Mouse (Mus musculus): ENCODE measurements around the gene Gdpd2. TPM values are rescaled to one million over a fixed set of nuclear protein-coding genes. Genes with fewer than 3 reads are reported as not detected.
A peak's percentile ranks its signal among the peaks of the same experiment; 100 is the strongest.

Gdpd2 gene
- polyA plus RNA-seq, 1 experiment, result 153 TPM

DNA sequence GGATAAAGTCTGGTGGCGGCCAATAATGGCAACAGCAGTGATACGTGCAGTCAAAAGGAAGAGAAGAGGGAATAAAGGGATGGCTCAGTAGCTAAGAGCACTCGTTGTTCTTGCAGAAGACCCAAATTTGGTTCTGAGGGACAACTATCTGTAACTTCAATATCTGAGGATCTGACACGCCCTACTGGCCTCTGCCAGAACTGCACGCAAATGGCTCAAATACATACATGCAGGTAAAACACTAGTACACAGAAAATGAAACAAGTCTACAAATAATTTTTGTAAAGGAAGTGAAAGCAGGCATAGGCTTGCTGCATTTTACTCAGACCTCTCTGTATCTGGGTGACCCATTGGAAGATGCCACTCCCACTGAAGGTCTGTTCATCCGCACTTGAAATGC lies 36.2 kb downstream of the Gdpd2 start:
- no peak for DNase-seq (ENCODE audit: low read depth in 1 of 2, low spot score in 2 of 2)
- TF ChIP-seq POLR2A (IDR thresholded peaks at IDR 0.05; ENCODE audit: low read depth, low read length), result no peak
- TF ChIP-seq CTCF (IDR thresholded peaks at IDR 0.05; ENCODE audit: extremely low read depth, insufficient read depth, insufficient read length, insufficient replicate concordance), result no peak
- Histone ChIP-seq H3K27me3 (ENCODE audit: control insufficient read depth, insufficient read depth, low read length) (peaks cover 5% of the 10 kb centered on the region; the same call in 1 of the 2 replicates), H3K36me3 (ENCODE audit: control insufficient read depth, insufficient read depth, low read length) (no peaks in the 10 kb centered on the region), H3K4me3 (ENCODE audit: extremely low read depth, insufficient read depth, insufficient read length) (no peak overlapping the region), H3K27ac (ENCODE audit: insufficient read depth, low read length) (no peak overlapping the region), H3K4me1 (ENCODE audit: control insufficient read depth, insufficient read depth, insufficient read length) (no peaks in the 10 kb centered on the region; the same call in 1 of the 2 replicates)
- WGBS, result 86% methylated on average over 6 of the region's 6 CpGs

DNA sequence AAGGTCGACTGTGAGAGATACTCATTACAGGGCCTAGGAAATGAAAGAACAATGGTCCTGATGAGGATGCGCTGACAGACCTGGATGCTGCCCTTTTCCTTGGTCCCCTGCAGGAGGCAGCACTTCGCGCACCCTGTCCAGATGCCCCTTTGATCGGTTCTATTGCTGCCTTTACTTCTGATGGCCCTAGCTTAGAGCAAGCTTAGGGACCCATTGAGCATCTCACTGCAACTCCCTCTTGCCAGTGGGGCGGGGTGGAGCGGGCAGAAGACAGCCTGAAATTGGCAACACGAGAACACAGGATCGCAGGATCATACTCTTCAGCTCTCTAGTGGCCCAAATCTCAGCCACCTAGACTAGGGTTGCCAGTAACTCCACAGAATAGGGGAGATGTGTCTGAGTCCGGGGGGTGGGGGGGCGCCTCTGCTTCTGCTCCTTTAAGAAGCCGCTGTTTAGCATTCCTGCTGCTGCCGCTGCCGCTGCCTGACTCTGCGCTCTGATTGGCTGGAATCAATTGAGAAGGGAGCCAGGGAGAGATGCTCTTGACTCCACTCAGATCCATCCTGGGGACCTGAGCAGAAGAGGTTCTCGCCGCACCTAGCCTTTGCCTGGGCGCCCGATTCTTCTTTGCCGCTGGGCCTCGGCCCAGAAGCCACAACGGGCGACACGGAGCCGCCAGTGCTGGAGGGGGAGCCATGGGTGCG lies 37.7 kb downstream of the Gdpd2 start, which contains the start of gene Dlg3:
Dlg3 (plus strand) TSS at position 542 of the 704 bp plus-strand sequence.
- Histone ChIP-seq H3K27ac (ENCODE audit: insufficient read depth, low read length) (no peak within 1 kb of the TSS), H3K4me3 (ENCODE audit: extremely low read depth, insufficient read depth, insufficient read length) (peak within 1 kb of the TSS; percentile 44), H3K36me3 (ENCODE audit: control insufficient read depth, insufficient read depth, low read length) (no peaks in the 10 kb centered on the region), H3K4me1 (ENCODE audit: control insufficient read depth, insufficient read depth, insufficient read length) (no peaks in the 10 kb centered on the region; the same call in 1 of the 2 replicates), H3K27me3 (ENCODE audit: control insufficient read depth, insufficient read depth, low read length) (peaks cover 5% of the 10 kb centered on the region; the same call in 1 of the 2 replicates)
- DNase-seq (ENCODE audit: low read depth in 1 of 2, low spot score in 2 of 2), result no peak
- 17% methylated on average over 25 of the region's 26 CpGs for WGBS
- peak; percentile 9; the same call in 1 of the 2 replicates for TF ChIP-seq CTCF (IDR thresholded peaks at IDR 0.05; ENCODE audit: extremely low read depth, insufficient read depth, insufficient read length, insufficient replicate concordance)
- TF ChIP-seq POLR2A (IDR thresholded peaks at IDR 0.05; ENCODE audit: low read depth, low read length), result no peak

DNA sequence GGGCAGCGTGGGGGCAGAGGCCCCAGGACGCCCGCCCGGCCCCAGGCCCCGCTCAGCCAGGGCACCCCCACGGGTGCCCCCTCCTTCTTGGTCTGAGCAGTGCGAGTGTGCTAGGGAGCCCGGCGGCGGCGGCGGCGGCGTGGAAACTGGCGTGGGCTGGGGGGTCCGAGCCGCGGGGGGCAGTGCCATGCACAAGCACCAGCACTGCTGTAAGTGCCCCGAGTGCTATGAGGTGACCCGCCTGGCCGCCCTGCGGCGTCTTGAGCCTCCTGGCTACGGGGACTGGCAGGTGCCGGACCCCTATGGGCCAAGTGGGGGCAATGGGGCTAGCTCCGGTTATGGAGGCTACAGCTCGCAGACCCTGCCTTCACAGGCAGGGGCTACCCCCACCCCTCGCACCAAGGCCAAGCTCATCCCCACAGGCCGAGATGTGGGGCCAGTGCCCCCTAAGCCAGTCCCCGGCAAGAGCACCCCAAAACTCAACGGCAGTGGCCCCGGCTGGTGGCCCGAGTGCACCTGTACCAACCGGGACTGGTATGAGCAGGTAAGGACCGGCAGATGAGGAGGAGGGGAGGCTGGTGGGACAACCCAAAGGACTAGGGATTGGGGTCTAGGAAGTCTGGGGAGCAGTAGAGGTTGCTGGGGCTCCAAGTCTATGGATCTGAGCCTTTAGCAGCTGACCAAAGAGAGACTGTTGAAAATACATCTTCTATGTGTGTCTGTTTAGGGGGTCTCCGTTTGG lies 38.4 kb downstream of the Gdpd2 start:
- DNase-seq (ENCODE audit: low read depth in 1 of 2, low spot score in 2 of 2), result no peak
- Histone ChIP-seq H3K36me3 (ENCODE audit: control insufficient read depth, insufficient read depth, low read length) (no peaks in the 10 kb centered on the region), H3K4me3 (ENCODE audit: extremely low read depth, insufficient read depth, insufficient read length) (peak overlapping the region; percentile 44), H3K4me1 (ENCODE audit: control insufficient read depth, insufficient read depth, insufficient read length) (no peaks in the 10 kb centered on the region; the same call in 1 of the 2 replicates), H3K27ac (ENCODE audit: insufficient read depth, low read length) (no peak overlapping the region), H3K27me3 (ENCODE audit: control insufficient read depth, insufficient read depth, low read length) (peaks cover 5% of the 10 kb centered on the region; the same call in 1 of the 2 replicates)
- no peak for TF ChIP-seq CTCF (IDR thresholded peaks at IDR 0.05; ENCODE audit: extremely low read depth, insufficient read depth, insufficient read length, insufficient replicate concordance)
- 34% methylated on average over 35 of the region's 36 CpGs for WGBS

DNA sequence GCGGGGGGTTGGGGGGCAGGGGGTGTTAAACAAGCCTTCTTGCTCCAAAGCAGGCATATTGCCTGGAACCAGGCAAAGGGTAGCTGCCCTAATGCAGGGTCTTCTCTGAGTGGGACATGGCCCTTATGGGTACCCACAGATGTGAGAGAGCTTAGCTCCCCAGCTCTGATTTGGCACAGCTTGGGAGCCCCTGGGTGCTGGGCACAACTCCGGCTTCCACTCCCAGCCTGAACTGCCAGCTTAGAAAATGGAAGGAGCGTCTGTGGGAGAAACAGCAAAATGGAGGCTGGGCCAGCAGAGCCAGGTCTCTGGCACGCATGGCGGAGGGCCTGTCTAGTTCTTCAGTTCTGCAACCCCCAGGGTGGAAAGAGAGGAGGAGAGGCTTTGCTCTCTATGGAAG lies 39.6 kb downstream of the Gdpd2 start:
- no peaks in the 10 kb centered on the region; the same call in 1 of the 2 replicates for H3K4me1 ChIP-seq (ENCODE audit: control insufficient read depth, insufficient read depth, insufficient read length)
- TF ChIP-seq POLR2A (IDR thresholded peaks at IDR 0.05; ENCODE audit: low read depth, low read length), result no peak
- no peak for TF ChIP-seq CTCF (IDR thresholded peaks at IDR 0.05; ENCODE audit: extremely low read depth, insufficient read depth, insufficient read length, insufficient replicate concordance)
- 84% methylated on average over 5 of the region's 5 CpGs for WGBS
- no peak overlapping the region for H3K4me3 ChIP-seq (ENCODE audit: extremely low read depth, insufficient read depth, insufficient read length)
- no peak overlapping the region for H3K27ac ChIP-seq (ENCODE audit: insufficient read depth, low read length)
- H3K36me3 ChIP-seq (ENCODE audit: control insufficient read depth, insufficient read depth, low read length), result no peaks in the 10 kb centered on the region
- peaks cover 5% of the 10 kb centered on the region; the same call in 1 of the 2 replicates for H3K27me3 ChIP-seq (ENCODE audit: control insufficient read depth, insufficient read depth, low read length)
- no peak for DNase-seq (ENCODE audit: low read depth in 1 of 2, low spot score in 2 of 2)

DNA sequence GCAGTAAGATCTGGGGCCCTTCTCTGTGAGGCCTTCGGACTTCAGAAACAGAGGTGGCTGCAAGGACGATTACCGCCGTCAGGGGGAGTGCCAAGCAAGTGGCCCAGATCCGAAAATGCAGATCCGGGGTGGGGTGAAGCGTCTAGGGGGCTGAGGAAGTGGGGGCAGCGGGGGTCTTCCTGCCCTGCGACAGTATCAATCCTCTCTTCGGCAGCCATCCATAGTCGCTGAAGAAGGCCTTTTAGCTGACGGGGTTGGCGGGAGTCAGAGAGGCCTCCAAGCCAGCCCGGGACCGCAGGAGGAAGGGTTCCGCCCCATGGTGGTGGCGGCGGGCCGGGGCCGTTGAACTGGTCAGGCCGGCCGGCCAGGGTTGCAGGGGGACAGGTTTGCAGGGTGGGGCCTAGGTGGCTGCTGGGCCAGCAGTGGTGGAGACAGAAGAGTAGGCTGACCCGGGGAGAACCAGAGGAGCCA lies 44.7 kb downstream of the Gdpd2 start:
- DNase-seq (ENCODE audit: low read depth in 1 of 2, low spot score in 2 of 2), result peak in 1 of 2 experiments; percentile 60
- Histone ChIP-seq H3K4me1 (ENCODE audit: control insufficient read depth, insufficient read depth, insufficient read length) (peaks cover 2% of the 10 kb centered on the region; the same call in 1 of the 2 replicates), H3K27ac (ENCODE audit: insufficient read depth, low read length) (peak overlapping the region; percentile 54; the same call in 1 of the 2 replicates), H3K4me3 (ENCODE audit: extremely low read depth, insufficient read depth, insufficient read length) (peak overlapping the region; percentile 68), H3K27me3 (ENCODE audit: control insufficient read depth, insufficient read depth, low read length) (no peaks in the 10 kb centered on the region), H3K36me3 (ENCODE audit: control insufficient read depth, insufficient read depth, low read length) (no peaks in the 10 kb centered on the region)
- peak; percentile 53; the same call in 1 of the 2 replicates for TF ChIP-seq CTCF (IDR thresholded peaks at IDR 0.05; ENCODE audit: extremely low read depth, insufficient read depth, insufficient read length, insufficient replicate concordance)
- TF ChIP-seq POLR2A (IDR thresholded peaks at IDR 0.05; ENCODE audit: low read depth, low read length), result no peak
- 22% methylated on average over 23 of the region's 23 CpGs for WGBS

DNA sequence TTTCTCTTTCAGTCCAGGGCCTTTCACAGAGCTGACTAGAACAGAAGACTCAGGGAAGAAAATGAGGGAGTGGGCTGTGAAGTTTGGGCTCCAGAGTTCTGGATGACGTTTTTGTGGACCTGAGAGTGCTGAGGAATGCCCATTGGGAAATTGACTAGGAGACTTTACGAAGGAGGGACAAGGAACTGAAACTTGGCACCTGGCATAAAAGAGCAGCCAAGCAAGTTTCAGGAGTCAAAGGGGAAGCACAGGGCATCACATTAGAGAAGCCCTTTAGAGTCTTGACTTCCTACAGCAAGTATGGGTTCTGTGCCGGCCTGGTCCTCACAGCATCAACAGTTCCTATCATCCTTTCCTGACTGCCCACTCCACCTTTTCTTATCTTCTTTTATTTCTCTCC lies 45.7 kb downstream of the Gdpd2 start:
- WGBS, result 51% methylated on average over 3 of the region's 3 CpGs
- peaks cover 2% of the 10 kb centered on the region; the same call in 1 of the 2 replicates for H3K4me1 ChIP-seq (ENCODE audit: control insufficient read depth, insufficient read depth, insufficient read length)
- H3K27me3 ChIP-seq (ENCODE audit: control insufficient read depth, insufficient read depth, low read length), result no peaks in the 10 kb centered on the region
- TF ChIP-seq POLR2A (IDR thresholded peaks at IDR 0.05; ENCODE audit: low read depth, low read length) (no peak), CTCF (IDR thresholded peaks at IDR 0.05; ENCODE audit: extremely low read depth, insufficient read depth, insufficient read length, insufficient replicate concordance) (no peak)
- no peaks in the 10 kb centered on the region for H3K36me3 ChIP-seq (ENCODE audit: control insufficient read depth, insufficient read depth, low read length)
- H3K27ac ChIP-seq (ENCODE audit: insufficient read depth, low read length), result no peak overlapping the region
- H3K4me3 ChIP-seq (ENCODE audit: extremely low read depth, insufficient read depth, insufficient read length), result no peak overlapping the region
- DNase-seq (ENCODE audit: low read depth in 1 of 2, low spot score in 2 of 2), result no peak

Measured in spleen, adult 2 months (tissue).